Mouse (Mus musculus) limb, embryonic 11.5 days (tissue): ENCODE results near the gene Cdh23. TPM values are rescaled to one million over a fixed set of nuclear protein-coding genes. Genes with fewer than 3 reads are reported as not detected.

Experiments used
- ATAC-seq: fragments of 200-750 bp; cut with Nextera tagmentation; 2 replicates; pipeline ENCODE4 v1.8.0; 2017; ENCODE audit warnings: low read depth; ENCODE audit not compliant: insufficient number of reproducible peaks, low FRiP score, low TSS enrichment
- DNase-seq: peaks from one replicate; pipeline ENCODE4 v3.0.0-alpha.2; 2015; ENCODE audit warnings: low spot score
- H3K27ac ChIP-seq: fragments of 300-500 bp; sonication (generic); replicated peaks from 2 replicates; pipeline ENCODE4 v1.5.1; 2014; ENCODE audit warnings: low read depth, mild to moderate bottlenecking, low read length
- H3K27me3 ChIP-seq: fragments of 300-500 bp; sonication (generic); 2 replicates; pipeline ENCODE4 v1.6.1; 2014; ENCODE audit warnings: mild to moderate bottlenecking, low read length, mixed read lengths; ENCODE audit not compliant: control insufficient read depth, insufficient read depth
- H3K36me3 ChIP-seq: fragments of 300-500 bp; sonication (generic); 2 replicates; pipeline ENCODE4 v1.6.1; 2014; ENCODE audit warnings: mild to moderate bottlenecking, low read length, moderate library complexity, mixed read lengths; ENCODE audit not compliant: control insufficient read depth, insufficient read depth
- H3K4me1 ChIP-seq: fragments of 300-500 bp; sonication (generic); 2 replicates; pipeline ENCODE4 v1.6.1; 2014; ENCODE audit warnings: low read length, mixed read lengths; ENCODE audit not compliant: control insufficient read depth, insufficient read depth
- H3K4me2 ChIP-seq: fragments of 300-500 bp; sonication (generic); 2 replicates; pipeline ENCODE4 v1.6.1; 2014; ENCODE audit warnings: low read depth, mild to moderate bottlenecking, moderate library complexity; ENCODE audit not compliant: severe bottlenecking
- H3K4me3 ChIP-seq: fragments of 300-500 bp; sonication (generic); 2 replicates; pipeline ENCODE4 v1.5.1; 2014; ENCODE audit warnings: low read depth, low read length
- H3K9ac ChIP-seq: fragments of 300-500 bp; sonication (generic); 2 replicates; pipeline ENCODE4 v1.6.1; 2014; ENCODE audit warnings: mild to moderate bottlenecking, low read length
- H3K9me3 ChIP-seq: fragments of 300-500 bp; sonication (generic); 2 replicates; pipeline ENCODE4 v1.6.1; 2016; ENCODE audit warnings: low read length; ENCODE audit not compliant: control insufficient read depth
- WGBS: fragments of 180-500 bp; shearing (Covaris S2); extraction: QIAGEN DNeasy Blood & Tissue Kit; methylation state at CpG from one replicate; pipeline ENCODE4 v1.1.7; 2014; 5-methylcytosine and 5-hydroxymethylcytosine counted together
- polyA plus RNA-seq: library from polyadenylated mRNA; unstranded; fragments of >200 nt; fragmentation: Nextera tagmentation; extraction: Ambion mirVana; gene quantifications from 2 replicates; pipeline ENCODE4 v1.2.1, GENCODE M21; 2014

The Cdh23 gene
- polyA plus RNA-seq, 1 experiment from 2014 or later, result 0.16 TPM

- Histone ChIP-seq H3K27me3 (no peaks in the 10 kb centered on the region), H3K4me1 (no peaks in the 10 kb centered on the region), H3K36me3 (no peaks in the 10 kb centered on the region), H3K4me2 (no peak overlapping the region), H3K27ac (no peak overlapping the region), H3K9me3 (no peaks in the 10 kb centered on the region), H3K4me3 (no peak overlapping the region), H3K9ac (no peak overlapping the region)
- WGBS, result 49% methylated on average over 6 of the region's 6 CpGs
- ATAC-seq, result no peak
- DNase-seq, result no peak
Measured at GRCm38 (mm10) chr10:60272241-60272640, 424.0 kb downstream of the Cdh23 start.

- Histone ChIP-seq H3K9ac (no peak overlapping the region), H3K4me3 (no peak overlapping the region)
- WGBS, result 73% methylated on average over 6 of the region's 6 CpGs
Measured at GRCm38 (mm10) chr10:60271015-60271414, 425.3 kb downstream of the Cdh23 start.

DNA sequence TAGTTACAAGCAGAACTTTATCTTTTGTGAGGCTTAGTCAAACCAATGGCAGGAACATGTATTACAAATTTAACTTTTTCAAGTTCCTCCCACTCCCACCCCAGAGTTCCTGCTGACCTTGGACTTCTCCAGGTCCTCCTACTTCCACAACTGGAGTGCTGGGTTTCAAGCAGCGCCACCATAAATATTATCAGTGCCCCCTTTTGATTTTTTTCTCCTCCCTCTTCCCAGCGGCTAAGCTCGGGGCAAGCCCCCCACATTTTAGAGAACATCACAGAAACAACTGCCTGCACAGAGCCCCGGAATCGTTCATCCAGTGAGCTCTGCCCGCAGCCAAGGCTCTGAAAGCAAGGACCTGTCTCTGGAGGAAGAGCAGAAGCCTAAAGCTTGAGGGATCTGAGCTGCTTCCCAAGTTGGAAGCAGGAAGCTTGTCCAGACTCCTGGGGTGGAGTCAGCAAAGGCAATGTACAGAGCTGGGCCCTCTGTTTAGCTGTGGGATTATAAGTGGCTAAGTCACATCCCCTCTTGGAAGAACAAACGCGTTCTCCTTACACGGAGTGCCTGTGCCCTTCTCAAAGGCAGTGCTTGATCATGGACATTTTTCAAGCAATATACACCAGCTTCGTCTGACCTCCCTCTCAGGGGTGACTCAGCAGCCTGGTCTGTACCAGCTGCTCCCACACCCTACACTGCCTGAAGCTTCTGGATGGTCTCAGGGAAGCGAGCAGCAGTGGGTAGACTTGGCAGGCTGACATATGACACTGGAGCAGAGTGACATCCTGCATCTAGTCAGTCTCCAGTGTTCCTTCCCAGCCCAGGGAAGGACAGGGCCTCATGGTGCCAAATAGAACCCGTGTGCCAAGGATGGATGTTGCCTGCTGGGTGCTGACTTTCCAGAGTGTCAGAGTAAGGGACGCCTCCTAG is 426.9 kb downstream of the Cdh23 start:
- no peak overlapping the region for H3K9ac ChIP-seq
- ATAC-seq (no peak), DNase-seq (no peak)
- no peaks in the 10 kb centered on the region for H3K4me1 ChIP-seq
- 81% methylated on average over 13 of the region's 13 CpGs for WGBS
- no peaks in the 10 kb centered on the region for H3K9me3 ChIP-seq
- no peaks in the 10 kb centered on the region for H3K36me3 ChIP-seq
- H3K4me2 ChIP-seq, result no peak overlapping the region
- H3K27ac ChIP-seq, result no peak overlapping the region
- no peaks in the 10 kb centered on the region for H3K27me3 ChIP-seq
- no peak overlapping the region for H3K4me3 ChIP-seq

More at GRCm38 (mm10) chr10:60271015-60271414, 425.3 kb downstream of the Cdh23 start:
- Histone ChIP-seq H3K27ac (no peak overlapping the region), H3K36me3 (no peaks in the 10 kb centered on the region), H3K9me3 (no peaks in the 10 kb centered on the region), H3K4me1 (no peaks in the 10 kb centered on the region), H3K27me3 (no peaks in the 10 kb centered on the region), H3K4me2 (no peak overlapping the region)
- ATAC-seq (no peak), DNase-seq (no peak)

GRCm38 (mm10) chr10:60268738-60269137 is 427.6 kb downstream of the Cdh23 start:
- H3K36me3 ChIP-seq, result no peaks in the 10 kb centered on the region
- no peaks in the 10 kb centered on the region for H3K4me1 ChIP-seq
- WGBS, result 92% methylated on average over 10 of the region's 11 CpGs
- H3K27ac ChIP-seq, result no peak overlapping the region
- H3K9me3 ChIP-seq, result no peaks in the 10 kb centered on the region
- no peak for DNase-seq
- no peak overlapping the region for H3K4me3 ChIP-seq
- no peak for ATAC-seq
- no peak overlapping the region for H3K9ac ChIP-seq
- no peak overlapping the region for H3K4me2 ChIP-seq
- no peaks in the 10 kb centered on the region for H3K27me3 ChIP-seq

DNA sequence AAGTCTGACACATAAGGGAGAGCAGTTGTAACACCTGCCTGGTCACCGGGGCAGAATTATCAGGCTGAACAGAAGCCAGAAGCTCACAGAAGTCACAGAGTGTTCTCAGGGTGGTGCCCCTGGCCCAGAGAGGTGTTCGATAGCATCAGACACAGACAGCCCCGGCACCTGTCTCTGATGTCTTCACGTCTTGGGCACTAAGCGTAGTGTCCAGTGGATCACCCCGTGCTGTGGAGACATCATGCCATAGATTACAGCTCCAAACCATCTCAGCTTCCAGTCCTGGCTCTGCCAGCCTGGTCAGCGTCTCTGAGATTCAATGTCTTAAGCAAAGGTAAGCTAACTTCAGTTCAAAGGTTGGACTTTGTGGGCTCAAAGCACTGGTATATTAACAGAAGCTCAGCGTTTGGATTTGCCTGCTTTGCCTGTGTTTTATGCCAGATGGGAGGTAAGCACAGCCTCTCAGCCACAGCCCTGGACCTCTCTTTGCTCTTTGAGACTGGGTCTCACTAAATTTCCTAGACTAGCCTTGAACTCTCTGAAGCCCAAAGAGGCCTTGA is 429.4 kb downstream of the Cdh23 start:
- Histone ChIP-seq H3K4me3 (no peak overlapping the region), H3K4me2 (no peak overlapping the region), H3K27ac (no peak overlapping the region), H3K9ac (no peak overlapping the region), H3K4me1 (no peaks in the 10 kb centered on the region), H3K27me3 (no peaks in the 10 kb centered on the region), H3K9me3 (no peaks in the 10 kb centered on the region), H3K36me3 (no peaks in the 10 kb centered on the region)
- 93% methylated on average over 8 of the region's 8 CpGs for WGBS
- no peak for DNase-seq
- no peak for ATAC-seq

- Histone ChIP-seq H3K4me3 (no peak overlapping the region), H3K4me2 (no peak overlapping the region), H3K9me3 (no peaks in the 10 kb centered on the region), H3K27me3 (no peaks in the 10 kb centered on the region), H3K9ac (no peak overlapping the region), H3K36me3 (no peaks in the 10 kb centered on the region), H3K27ac (no peak overlapping the region), H3K4me1 (no peaks in the 10 kb centered on the region)
- ATAC-seq, result no peak
- DNase-seq, result no peak
- whole genome bisulfite sequencing, result 83% methylated on average over 10 of the region's 10 CpGs
Measured at GRCm38 (mm10) chr10:60265252-60265651, 431.0 kb downstream of the Cdh23 start.

- H3K4me1 ChIP-seq, result no peaks in the 10 kb centered on the region
- H3K9ac ChIP-seq, result no peak overlapping the region
- no peaks in the 10 kb centered on the region for H3K36me3 ChIP-seq
- no peak for DNase-seq
- no peaks in the 10 kb centered on the region for H3K27me3 ChIP-seq
- H3K4me3 ChIP-seq, result no peak overlapping the region
- no peak overlapping the region for H3K27ac ChIP-seq
- no peak for ATAC-seq
- H3K4me2 ChIP-seq, result no peak overlapping the region
- 79% methylated on average over 7 of the region's 7 CpGs for WGBS
- H3K9me3 ChIP-seq, result no peaks in the 10 kb centered on the region
Measured at GRCm38 (mm10) chr10:60263351-60263750, 432.9 kb downstream of the Cdh23 start.

DNA sequence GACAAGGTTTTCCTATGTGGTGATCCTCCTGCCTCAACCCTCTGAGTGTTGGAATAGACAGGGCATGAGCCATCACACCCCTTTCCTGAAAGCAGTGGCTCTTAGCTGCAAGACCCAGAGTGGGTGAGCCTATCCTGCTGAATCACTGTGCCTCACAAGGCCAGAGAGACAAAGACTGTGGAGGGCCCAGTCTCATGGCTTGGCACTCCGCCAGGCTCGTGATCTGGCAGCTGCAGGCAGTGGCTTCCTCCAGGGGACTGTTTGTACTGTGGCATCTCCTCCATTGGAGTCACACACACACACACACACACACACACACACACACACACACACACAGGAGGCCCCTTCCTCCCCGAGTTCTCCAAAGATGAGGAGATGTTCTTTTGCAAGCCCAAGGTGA is 433.9 kb downstream of the Cdh23 start:
- Histone ChIP-seq H3K4me2 (no peak overlapping the region), H3K4me1 (no peaks in the 10 kb centered on the region), H3K27me3 (no peaks in the 10 kb centered on the region), H3K9ac (no peak overlapping the region; the same call in 1 of the 2 replicates), H3K27ac (no peak overlapping the region), H3K4me3 (no peak overlapping the region), H3K36me3 (no peaks in the 10 kb centered on the region), H3K9me3 (no peaks in the 10 kb centered on the region)
- WGBS, result 77% methylated on average over 3 of the region's 3 CpGs
- ATAC-seq (no peak), DNase-seq (peak; percentile 43)
